Mouse (Mus musculus): ENCODE measurements around the gene Actr3b.
"Not testable (repeated sequence)": the region's sequence is repeated elsewhere in the genome, so short reads cannot be mapped to it uniquely, and the experiment has no call there.

Gene Actr3b

GRCm38 (mm10) chr5:25773921-25774790 is 14.4 kb downstream of the Actr3b start:
- DNase-seq (ENCODE audit: low spot score): no peak

DNA sequence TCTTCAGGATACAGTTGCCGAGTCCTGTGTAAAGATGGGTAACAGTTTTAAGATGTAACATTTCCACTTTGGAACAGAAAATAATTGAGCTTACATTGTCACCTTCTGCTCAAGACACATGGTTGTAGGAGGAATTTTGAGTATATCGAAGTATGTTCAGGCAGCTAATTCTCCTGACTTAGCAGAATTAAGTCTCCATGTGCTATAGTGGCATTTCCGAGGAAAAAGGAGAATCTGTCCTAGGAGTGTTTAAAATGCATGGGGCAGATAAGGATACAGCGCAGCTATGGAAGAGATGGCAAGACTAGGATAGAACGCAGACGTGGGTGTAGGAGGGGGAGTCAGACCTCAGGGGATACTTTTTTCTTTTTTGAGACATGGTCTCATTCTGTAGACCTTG is 31.8 kb downstream of the Actr3b start:
- DNase-seq (ENCODE audit: low spot score): no peak

- DNase-seq (ENCODE audit: low spot score): no peak
These were observed 38.0 kb downstream of the Actr3b start for GRCm38 (mm10) chr5:25797776-25798175.

- DNase-seq (ENCODE audit: low spot score): no peak
These were observed 41.1 kb downstream of the Actr3b start for GRCm38 (mm10) chr5:25800929-25801328.

GRCm38 (mm10) chr5:25801744-25802143 is 41.9 kb downstream of the Actr3b start:
- no peak for DNase-seq (ENCODE audit: low spot score)

- DNase-seq (ENCODE audit: low spot score): no peak
These were observed 44.8 kb downstream of the Actr3b start for GRCm38 (mm10) chr5:25804569-25804968.

- no peak for DNase-seq (ENCODE audit: low spot score)
These were observed 53.1 kb downstream of the Actr3b start for GRCm38 (mm10) chr5:25812922-25813321.

GRCm38 (mm10) chr5:25829308-25830094 is 69.7 kb downstream of the Actr3b start:
- no peak for DNase-seq (ENCODE audit: low spot score)

DNA sequence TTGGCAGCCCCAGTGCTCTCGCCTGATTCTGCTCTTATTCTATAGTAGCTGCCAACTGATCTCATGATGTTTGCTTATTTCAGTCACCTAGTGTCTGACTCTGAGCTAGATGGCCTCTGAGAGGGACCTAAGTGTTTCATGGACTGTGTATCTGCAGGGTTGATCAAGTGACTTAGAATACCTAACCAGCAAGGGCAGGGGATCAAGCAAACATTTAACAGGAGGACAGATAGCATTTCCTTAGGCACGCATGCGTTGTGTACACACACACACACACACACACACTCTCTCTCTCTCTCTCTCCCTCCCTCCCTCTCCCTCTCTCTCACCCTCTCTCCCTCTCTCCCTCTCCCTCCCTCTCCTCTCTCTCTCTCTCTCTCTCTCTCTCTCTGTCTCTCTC is 71.0 kb downstream of the Actr3b start:
- no peak for DNase-seq (ENCODE audit: low spot score)

DNA sequence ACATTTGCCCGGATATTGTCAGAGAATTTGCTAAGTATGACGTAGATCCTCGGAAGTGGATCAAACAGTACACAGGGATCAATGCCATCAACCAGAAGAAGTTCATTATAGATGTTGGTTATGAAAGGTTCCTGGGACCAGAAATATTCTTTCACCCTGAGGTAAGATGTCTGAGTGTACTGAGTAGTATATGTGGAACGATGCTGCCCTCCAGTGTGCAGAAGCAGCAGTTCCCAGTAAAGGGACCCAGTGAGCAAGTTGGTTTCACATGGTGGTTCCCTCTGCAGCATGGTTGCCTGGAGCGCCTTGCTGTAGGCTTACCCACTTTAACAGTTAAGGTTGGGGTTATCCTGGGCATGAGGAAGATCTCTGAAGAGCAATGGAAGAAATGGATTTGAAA is 71.8 kb downstream of the Actr3b start:
- peak; percentile 2 for DNase-seq (ENCODE audit: low spot score)

- DNase-seq (ENCODE audit: low spot score): peak; percentile 17
These were observed 79.6 kb downstream of the Actr3b start for GRCm38 (mm10) chr5:25839400-25839799.

DNA sequence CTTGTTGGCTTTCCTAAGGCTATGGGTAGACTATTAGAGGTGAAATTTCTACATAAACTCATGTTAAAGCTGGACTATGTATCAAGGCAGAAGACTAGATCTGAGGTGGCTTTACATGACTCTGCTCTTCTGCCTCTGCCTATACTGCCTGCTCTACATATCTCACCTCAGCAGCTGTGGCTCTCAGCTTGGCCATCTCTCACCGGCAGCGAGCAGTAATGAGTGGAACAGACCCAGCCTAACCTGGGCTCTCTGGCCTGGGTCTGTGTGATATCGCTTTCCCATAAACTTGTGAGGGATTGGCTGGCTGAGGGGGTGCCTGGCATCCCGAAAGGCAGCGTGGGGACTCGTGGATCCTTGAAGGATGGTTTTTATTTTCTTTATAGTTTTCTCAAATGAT is 86.8 kb downstream of the Actr3b start:
- no peak for DNase-seq (ENCODE audit: low spot score)

- DNase-seq (ENCODE audit: low spot score): no peak
These were observed 87.4 kb downstream of the Actr3b start for GRCm38 (mm10) chr5:25847154-25847553.

GRCm38 (mm10) chr5:25848058-25848457 is 88.3 kb downstream of the Actr3b start:
- peak; percentile 3 for DNase-seq (ENCODE audit: low spot score)

DNA sequence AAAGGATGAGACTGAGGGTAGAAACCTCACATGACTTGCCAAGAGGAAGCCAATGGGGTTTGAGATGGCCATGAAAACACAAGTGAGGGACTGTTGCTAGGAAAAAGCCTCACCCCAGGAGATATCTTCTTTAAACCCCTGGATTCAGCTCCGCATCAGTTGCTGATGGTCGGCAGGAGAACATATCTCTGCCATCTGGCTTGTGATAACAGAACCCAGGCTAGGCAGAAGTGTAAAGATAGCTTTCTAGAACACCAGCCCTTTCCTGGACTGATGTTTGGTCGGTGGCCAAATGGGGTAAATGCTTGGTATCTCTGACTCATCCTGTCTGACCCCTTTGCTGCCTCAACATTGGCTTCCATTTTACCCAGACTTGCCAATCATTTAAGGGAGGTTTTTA is 106.4 kb downstream of the Actr3b start:
- DNase-seq (ENCODE audit: low spot score): no peak

DNA sequence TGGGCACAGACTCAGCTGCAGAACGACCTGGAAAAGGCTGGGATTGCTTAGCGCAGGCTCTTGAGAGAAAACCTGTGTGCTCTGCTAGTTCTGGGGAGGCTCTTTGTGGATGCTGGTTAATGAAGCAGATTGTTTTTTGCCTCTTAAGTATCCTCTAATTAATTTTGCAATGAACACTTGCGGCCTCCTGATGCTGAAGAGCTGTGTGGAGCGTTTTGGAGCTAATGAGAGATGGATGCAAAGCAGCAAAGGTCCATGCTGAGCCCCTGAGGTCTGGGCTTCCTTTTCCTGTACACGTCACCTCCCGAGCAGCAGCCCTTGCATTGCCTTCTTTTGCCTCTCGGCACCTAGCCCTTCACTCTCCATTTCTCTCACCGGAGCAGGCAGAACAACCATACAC is 110.1 kb downstream of the Actr3b start:
- DNase-seq (ENCODE audit: low spot score): no peak

DNA sequence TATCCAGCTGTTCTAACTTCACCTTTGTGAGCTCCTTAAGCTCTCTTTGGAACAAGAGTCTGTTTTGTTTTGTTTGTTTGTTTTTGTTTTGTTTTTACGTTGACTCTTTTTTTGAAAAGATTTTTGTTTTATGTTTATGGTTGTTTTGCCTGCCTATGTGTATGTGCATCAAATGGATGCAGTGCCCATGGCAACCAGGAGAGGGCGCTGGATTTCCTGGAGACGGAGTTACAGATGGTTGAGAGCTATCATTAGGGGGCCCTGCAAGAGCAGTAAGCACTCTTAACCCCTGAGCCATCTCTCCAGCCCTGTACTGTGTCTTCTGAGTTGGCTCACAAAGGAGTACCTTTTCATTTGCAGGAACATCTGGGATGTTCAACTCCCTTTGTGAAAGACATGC is 110.8 kb downstream of the Actr3b start:
- DNase-seq (ENCODE audit: low spot score): no peak

- DNase-seq (ENCODE audit: low spot score): no peak
These were observed 111.7 kb downstream of the Actr3b start for GRCm38 (mm10) chr5:25871342-25872023.

GRCm38 (mm10) chr5:25873046-25873445 is 113.2 kb downstream of the Actr3b start:
- DNase-seq (ENCODE audit: low spot score): no peak

DNA sequence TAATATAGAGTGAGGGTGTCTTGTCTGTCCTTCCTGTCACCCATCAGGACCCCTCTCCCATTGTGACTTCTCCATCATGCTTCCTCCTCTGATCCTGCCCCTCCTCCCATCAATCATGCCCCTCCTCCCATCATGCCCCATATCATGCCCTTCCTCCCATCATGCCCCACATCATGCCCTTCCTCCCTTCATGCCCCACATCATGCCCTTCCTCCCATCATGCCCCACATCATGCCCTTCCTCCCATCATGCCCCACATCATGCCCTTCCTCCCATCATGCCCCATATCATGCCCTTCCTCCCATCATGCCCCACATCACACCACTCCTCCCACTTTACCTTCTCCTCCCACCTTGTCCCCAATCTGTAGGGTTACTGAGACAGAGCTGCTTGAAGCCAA is 116.1 kb downstream of the Actr3b start:
- DNase-seq (ENCODE audit: low spot score): not testable (repeated sequence)

DNA sequence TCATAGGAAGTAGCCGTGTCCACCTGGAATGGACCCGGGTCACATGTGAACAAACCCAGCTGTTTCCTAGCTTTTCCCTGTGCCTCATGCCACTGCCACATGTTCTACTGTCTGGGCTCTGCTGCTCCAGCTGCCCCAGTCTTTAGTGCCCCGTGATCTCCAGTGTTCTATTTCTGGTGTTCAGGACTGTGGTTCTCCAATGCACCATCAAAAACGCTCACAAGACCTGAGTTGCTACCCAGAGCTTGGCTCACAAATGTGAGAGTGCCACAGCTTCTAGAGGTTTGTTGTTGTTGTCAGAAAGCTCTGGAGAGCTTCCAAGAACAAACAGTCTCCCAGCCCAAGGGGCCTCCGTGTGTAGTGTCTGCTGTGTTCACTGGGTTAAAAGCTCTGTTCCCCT is 117.5 kb downstream of the Actr3b start:
- DNase-seq (ENCODE audit: low spot score): no peak

GRCm38 (mm10) chr5:25877996-25878395 is 118.2 kb downstream of the Actr3b start:
- DNase-seq (ENCODE audit: low spot score): no peak

DNA sequence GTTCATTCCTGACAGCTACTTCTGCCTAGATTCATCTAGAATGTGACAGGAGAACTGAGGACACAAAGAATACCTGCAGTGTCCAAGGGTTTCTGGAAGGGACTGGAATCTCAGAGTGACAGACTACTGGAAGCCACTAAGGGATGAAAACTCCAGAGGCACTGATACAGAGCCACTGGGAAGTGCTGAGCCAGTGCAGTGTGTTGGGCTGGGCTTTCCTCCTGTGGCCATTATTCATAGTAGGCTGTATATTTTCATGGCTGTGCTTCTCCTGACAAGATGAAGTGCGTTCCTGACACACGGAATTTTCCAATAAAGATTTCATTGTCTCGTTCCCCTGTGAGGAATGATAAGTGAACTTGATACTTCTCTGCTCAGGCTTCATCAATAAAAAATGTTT is 126.9 kb downstream of the Actr3b start:
- no peak for DNase-seq (ENCODE audit: low spot score)

Data from c-Kit-positive CD71-positive TER-119-positive erythroid progenitor cells, embryonic 14.5 days (primary cell).